Mouse (Mus musculus): ENCODE data around the gene Ptprg. TPM values are rescaled to one million over a fixed set of nuclear protein-coding genes. Genes with fewer than 3 reads are reported as not detected.

Gene Ptprg
- total and polyA plus RNA-seq, 3 experiments = not detected

DNA sequence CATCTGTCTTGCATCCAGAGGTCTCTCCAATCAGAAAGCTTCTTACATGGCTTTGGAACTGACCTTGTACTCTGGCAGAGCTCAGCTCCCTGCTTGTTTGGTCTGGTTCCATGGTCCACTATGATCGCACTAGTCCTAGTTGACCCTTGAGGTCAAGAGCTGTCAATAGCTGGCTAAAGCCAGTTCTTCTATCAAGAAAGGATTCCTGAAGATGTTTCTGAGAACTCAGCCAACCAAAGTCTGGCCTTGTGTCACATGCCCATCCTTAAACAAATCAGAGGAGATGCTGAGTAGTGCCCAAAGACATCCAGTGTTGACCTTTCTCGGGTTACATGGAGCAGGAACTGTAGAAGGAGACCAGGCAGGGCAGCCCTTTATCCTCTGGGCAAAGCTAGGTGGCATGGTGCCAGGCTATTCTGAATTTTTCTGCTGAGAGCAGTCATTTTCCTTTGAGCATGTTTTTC is 559.2 kb downstream of the Ptprg start:
- no peaks in the 10 kb centered on the region for H3K4me1 ChIP-seq (ENCODE audit: control insufficient read depth in 1 of 2, insufficient read depth in 2 of 2, low read length in 2 of 2)
- TF ChIP-seq ZKSCAN1 (IDR thresholded peaks at IDR 0.05; ENCODE audit: low read depth, low read length) (no peak), TCF12 (IDR thresholded peaks at IDR 0.05; ENCODE audit: low read depth, low read length) (no peak), ELF1 (IDR thresholded peaks at IDR 0.05; ENCODE audit: low read depth, low read length) (no peak), USF2 (IDR thresholded peaks at IDR 0.05; ENCODE audit: borderline replicate concordance in 1 of 2, insufficient read depth in 1 of 2, low read depth in 1 of 2, low read length in 2 of 2) (no peak), UBTF (IDR thresholded peaks at IDR 0.05; ENCODE audit: borderline replicate concordance, insufficient read depth, low read depth, low read length) (no peak), E2F4 (IDR thresholded peaks at IDR 0.05; ENCODE audit: borderline replicate concordance, low read depth, low read length) (no peak), RCOR1 (IDR thresholded peaks at IDR 0.05; ENCODE audit: low read depth, low read length) (no peak), MAFK (IDR thresholded peaks at IDR 0.05; ENCODE audit: borderline replicate concordance, low read depth, low read length) (no peak), POLR2AphosphoS5 (IDR thresholded peaks at IDR 0.05; ENCODE audit: borderline replicate concordance, low read depth, low read length) (no peak), TBP (IDR thresholded peaks at IDR 0.05; ENCODE audit: low read depth, low read length) (no peak)
- H3K9me3 ChIP-seq (replicated peaks; ENCODE audit: insufficient read depth, low read length) = no peaks in the 10 kb centered on the region
- H3K4me3 ChIP-seq (ENCODE audit: control insufficient read depth in 1 of 2, insufficient read depth in 1 of 2, low read depth in 2 of 2, low read length in 2 of 2) = no peak overlapping the region
- H3K36me3 ChIP-seq (ENCODE audit: control insufficient read depth in 1 of 2, insufficient read depth in 2 of 2, low read length in 2 of 2) = no peaks in the 10 kb centered on the region
- no peak overlapping the region for H3K27ac ChIP-seq (ENCODE audit: control insufficient read depth, low read depth, low read length)
- no peaks in the 10 kb centered on the region for H3K79me2 ChIP-seq (ENCODE audit: control insufficient read depth, insufficient read depth, low read length, poor library complexity)
- no peaks in the 10 kb centered on the region for H3K27me3 ChIP-seq (ENCODE audit: control insufficient read depth in 1 of 2, insufficient read depth in 2 of 2, low read length in 2 of 2)
- no peak for DNase-seq (ENCODE audit: low read depth, low spot score)
- no peak overlapping the region for H3K9ac ChIP-seq (ENCODE audit: control insufficient read depth, low read depth, low read length, poor library complexity, severe bottlenecking)

DNA sequence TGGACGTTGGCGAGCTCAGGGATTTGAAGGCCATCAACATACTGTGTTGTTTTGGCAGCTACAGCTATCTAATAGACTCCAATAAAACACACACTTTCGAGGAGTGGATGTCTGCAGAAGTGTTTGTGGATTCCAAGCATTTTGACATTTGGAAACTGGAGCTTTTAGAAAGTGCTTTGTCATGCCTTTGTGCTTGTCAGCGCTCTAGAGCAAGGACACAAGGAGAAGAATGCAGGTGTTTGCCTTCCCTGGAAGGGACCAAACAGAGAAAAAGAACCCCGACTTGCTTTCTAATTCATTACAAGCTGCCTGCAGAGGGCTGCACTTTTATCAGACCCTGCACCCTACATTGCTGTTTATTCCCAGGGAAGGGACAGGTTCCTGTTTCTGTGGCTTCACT is 560.0 kb downstream of the Ptprg start:
- no peak for DNase-seq (ENCODE audit: low read depth, low spot score)
- Histone ChIP-seq H3K27me3 (ENCODE audit: control insufficient read depth in 1 of 2, insufficient read depth in 2 of 2, low read length in 2 of 2) (no peaks in the 10 kb centered on the region), H3K9me3 (replicated peaks; ENCODE audit: insufficient read depth, low read length) (no peaks in the 10 kb centered on the region), H3K36me3 (ENCODE audit: control insufficient read depth in 1 of 2, insufficient read depth in 2 of 2, low read length in 2 of 2) (no peaks in the 10 kb centered on the region), H3K27ac (ENCODE audit: control insufficient read depth, low read depth, low read length) (no peak overlapping the region), H3K4me3 (ENCODE audit: control insufficient read depth in 1 of 2, insufficient read depth in 1 of 2, low read depth in 2 of 2, low read length in 2 of 2) (no peak overlapping the region), H3K79me2 (ENCODE audit: control insufficient read depth, insufficient read depth, low read length, poor library complexity) (no peaks in the 10 kb centered on the region), H3K4me1 (ENCODE audit: control insufficient read depth in 1 of 2, insufficient read depth in 2 of 2, low read length in 2 of 2) (no peaks in the 10 kb centered on the region), H3K9ac (ENCODE audit: control insufficient read depth, low read depth, low read length, poor library complexity, severe bottlenecking) (no peak overlapping the region)
- TF ChIP-seq UBTF (IDR thresholded peaks at IDR 0.05; ENCODE audit: borderline replicate concordance, insufficient read depth, low read depth, low read length) = no peak

GRCm38 (mm10) chr14:12114016-12114415 is 560.7 kb downstream of the Ptprg start:
- no peak overlapping the region for H3K9ac ChIP-seq (ENCODE audit: control insufficient read depth, low read depth, low read length, poor library complexity, severe bottlenecking)

More at GRCm38 (mm10) chr14:12114016-12114415, 560.7 kb downstream of the Ptprg start:
- H3K27ac ChIP-seq (ENCODE audit: control insufficient read depth, low read depth, low read length) = no peak overlapping the region
- H3K79me2 ChIP-seq (ENCODE audit: control insufficient read depth, insufficient read depth, low read length, poor library complexity) = no peaks in the 10 kb centered on the region
- H3K4me3 ChIP-seq (ENCODE audit: control insufficient read depth in 1 of 2, insufficient read depth in 1 of 2, low read depth in 2 of 2, low read length in 2 of 2) = no peak overlapping the region
- H3K4me1 ChIP-seq (ENCODE audit: control insufficient read depth in 1 of 2, insufficient read depth in 2 of 2, low read length in 2 of 2) = no peaks in the 10 kb centered on the region
- no peaks in the 10 kb centered on the region for H3K9me3 ChIP-seq (replicated peaks; ENCODE audit: insufficient read depth, low read length)
- H3K27me3 ChIP-seq (ENCODE audit: control insufficient read depth in 1 of 2, insufficient read depth in 2 of 2, low read length in 2 of 2) = no peaks in the 10 kb centered on the region
- TF ChIP-seq GABPA (IDR thresholded peaks at IDR 0.05; ENCODE audit: low read depth, low read length) (no peak), POLR2AphosphoS5 (IDR thresholded peaks at IDR 0.05; ENCODE audit: borderline replicate concordance, low read depth, low read length) (no peak), MXI1 (IDR thresholded peaks at IDR 0.05; ENCODE audit: low read depth, low read length) (no peak), JUND (IDR thresholded peaks at IDR 0.05; ENCODE audit: low read depth, low read length) (no peak)
- no peaks in the 10 kb centered on the region for H3K36me3 ChIP-seq (ENCODE audit: control insufficient read depth in 1 of 2, insufficient read depth in 2 of 2, low read length in 2 of 2)
- no peak for DNase-seq (ENCODE audit: low read depth, low spot score)
